Mouse (Mus musculus) kidney, embryonic 15.5 days (tissue): ENCODE measurements around the gene BC048562. TPM values are rescaled to one million over a fixed set of nuclear protein-coding genes. Genes with fewer than 3 reads are reported as not detected.

ENCODE experiments used
- ATAC-seq: fragments of 200-750 bp; cut with Nextera tagmentation; replicated peaks from 2 replicates; pipeline ENCODE4 v1.8.0; 2017; ENCODE audit warnings: moderate TSS enrichment; ENCODE audit not compliant: low FRiP score
- H3K27ac ChIP-seq: fragments of 300-500 bp; sonication (generic); 2 replicates; pipeline ENCODE4 v1.5.1; 2015; ENCODE audit warnings: mild to moderate bottlenecking, inconsistent platforms
- H3K27me3 ChIP-seq: fragments of 300-500 bp; sonication (generic); 2 replicates; pipeline ENCODE4 v1.6.1; 2015; ENCODE audit warnings: inconsistent platforms
- H3K36me3 ChIP-seq: fragments of 300-500 bp; sonication (generic); 2 replicates; pipeline ENCODE4 v1.6.1; 2015; ENCODE audit warnings: inconsistent platforms
- H3K4me1 ChIP-seq: fragments of 300-500 bp; sonication (generic); 2 replicates; pipeline ENCODE4 v1.6.1; 2015; ENCODE audit warnings: inconsistent platforms
- H3K4me2 ChIP-seq: fragments of 300-500 bp; sonication (generic); 2 replicates; pipeline ENCODE4 v1.6.1; 2015; ENCODE audit warnings: moderate library complexity, mild to moderate bottlenecking, inconsistent platforms
- H3K4me3 ChIP-seq: fragments of 300-500 bp; sonication (generic); replicated peaks from 2 replicates; pipeline ENCODE4 v1.5.1; 2015; ENCODE audit warnings: mild to moderate bottlenecking, inconsistent platforms
- H3K9ac ChIP-seq: fragments of 300-500 bp; sonication (generic); 2 replicates; pipeline ENCODE4 v1.6.1; 2015; ENCODE audit warnings: mild to moderate bottlenecking, inconsistent platforms
- H3K9me3 ChIP-seq: fragments of 300-500 bp; sonication (generic); replicated peaks from 2 replicates; pipeline ENCODE4 v1.6.1; 2016; ENCODE audit warnings: inconsistent platforms
- WGBS: fragments of 180-500 bp; shearing (Covaris S2); methylation state at CpG from one replicate; pipeline ENCODE4 v1.1.7; 2015; ENCODE audit warnings: mixed read lengths; 5-methylcytosine and 5-hydroxymethylcytosine counted together
- polyA plus RNA-seq: library from polyadenylated mRNA; unstranded; fragments of >200 nt; fragmentation: Nextera tagmentation; extraction: Ambion mirVana; gene quantifications from 2 replicates; pipeline ENCODE4 v1.2.1, GENCODE M21; 2015

Gene BC048562
- polyA plus RNA-seq, 1 experiment from 2014 or later = not detected

DNA sequence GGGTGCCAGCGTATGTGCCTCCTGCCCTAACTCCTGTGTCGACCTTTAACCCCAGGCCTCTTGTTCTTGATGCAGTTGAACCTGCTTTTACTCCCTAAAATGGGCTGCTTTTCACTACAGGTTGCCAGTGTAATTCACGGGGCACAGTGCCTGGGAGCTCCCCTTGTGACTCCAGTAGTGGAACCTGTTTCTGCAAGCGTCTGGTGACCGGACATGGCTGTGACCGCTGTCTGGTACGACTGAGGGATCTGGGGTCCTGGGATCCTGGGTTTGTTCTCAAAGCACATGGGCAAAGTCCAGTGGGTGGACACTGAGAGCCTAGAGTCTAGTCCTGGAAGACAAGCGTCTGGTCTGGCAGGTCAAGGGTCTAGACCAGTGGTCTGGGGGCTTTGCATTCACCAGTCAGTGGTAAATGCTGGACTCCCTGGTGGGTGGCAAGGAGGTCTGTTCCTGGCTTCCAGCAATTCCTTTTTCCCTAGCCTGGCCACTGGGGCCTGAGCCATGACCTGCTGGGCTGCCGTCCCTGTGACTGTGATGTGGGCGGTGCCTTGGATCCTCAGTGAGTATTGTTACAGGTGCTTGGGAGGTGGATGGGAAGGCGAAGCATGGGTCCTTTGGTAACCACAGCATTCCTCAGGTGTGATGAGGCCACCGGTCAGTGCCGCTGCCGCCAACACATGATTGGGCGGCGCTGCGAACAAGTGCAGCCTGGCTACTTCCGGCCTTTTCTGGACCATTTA is 46.9 kb downstream of the BC048562 start:
- peaks cover 75% of the 10 kb centered on the region for H3K36me3 ChIP-seq
- peaks cover 26% of the 10 kb centered on the region for H3K4me1 ChIP-seq
- no peak overlapping the region for H3K4me2 ChIP-seq
- no peaks in the 10 kb centered on the region for H3K27me3 ChIP-seq
- no peak for ATAC-seq
- no peaks in the 10 kb centered on the region for H3K9me3 ChIP-seq
- H3K9ac ChIP-seq = no peak overlapping the region
- 90% methylated on average over 18 of the region's 18 CpGs for WGBS
- no peak overlapping the region for H3K27ac ChIP-seq
- no peak overlapping the region for H3K4me3 ChIP-seq

DNA sequence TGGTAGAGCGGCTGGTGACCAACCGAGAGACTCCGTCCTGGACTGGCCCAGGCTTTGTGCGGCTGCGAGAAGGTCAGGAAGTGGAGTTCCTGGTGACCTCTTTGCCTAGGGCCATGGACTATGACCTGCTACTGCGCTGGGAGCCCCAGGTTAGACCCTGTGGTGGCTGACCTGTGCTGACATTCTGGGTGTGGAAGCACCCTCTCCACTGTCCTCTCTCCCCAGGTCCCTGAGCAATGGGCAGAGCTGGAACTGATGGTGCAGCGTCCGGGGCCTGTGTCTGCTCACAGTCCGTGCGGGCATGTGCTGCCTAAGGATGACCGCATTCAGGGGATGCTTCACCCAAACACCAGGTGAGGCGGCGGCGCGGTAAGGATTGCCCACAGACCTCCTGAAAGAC is 47.7 kb downstream of the BC048562 start:
- Histone ChIP-seq H3K4me3 (no peak overlapping the region), H3K4me2 (no peak overlapping the region), H3K27me3 (no peaks in the 10 kb centered on the region), H3K9ac (no peak overlapping the region), H3K4me1 (peaks cover 24% of the 10 kb centered on the region), H3K36me3 (peaks cover 83% of the 10 kb centered on the region), H3K27ac (no peak overlapping the region), H3K9me3 (no peaks in the 10 kb centered on the region)
- 94% methylated on average over 15 of the region's 15 CpGs for WGBS
- ATAC-seq = no peak

DNA sequence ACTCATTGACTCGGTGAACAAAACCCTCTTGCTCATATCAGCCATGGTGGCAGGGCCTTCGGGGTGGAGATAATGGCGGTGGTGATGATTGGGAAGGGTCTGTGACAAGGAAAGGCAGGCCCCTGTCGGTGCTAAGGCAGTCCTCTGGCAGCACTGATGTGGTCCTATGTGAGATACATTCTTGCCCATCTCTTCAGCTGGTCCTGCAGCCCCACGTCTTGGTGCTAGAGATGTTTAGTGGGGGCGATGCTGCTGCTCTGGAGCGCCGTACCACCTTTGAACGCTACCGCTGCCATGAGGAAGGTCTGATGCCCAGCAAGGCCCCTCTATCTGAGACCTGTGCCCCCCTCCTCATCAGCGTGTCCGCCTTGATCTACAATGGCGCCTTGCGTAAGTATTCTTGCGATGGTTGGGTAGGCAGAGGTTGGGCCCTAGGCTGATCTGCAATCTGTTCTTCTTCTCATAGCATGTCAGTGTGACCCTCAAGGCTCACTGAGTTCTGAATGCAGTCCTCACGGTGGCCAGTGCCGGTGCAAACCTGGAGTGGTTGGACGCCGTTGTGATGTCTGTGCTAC is 49.1 kb downstream of the BC048562 start:
- Histone ChIP-seq H3K9ac (no peak overlapping the region), H3K4me3 (no peak overlapping the region), H3K27ac (no peak overlapping the region), H3K36me3 (peaks cover 92% of the 10 kb centered on the region), H3K4me1 (peaks cover 22% of the 10 kb centered on the region), H3K9me3 (no peaks in the 10 kb centered on the region), H3K4me2 (no peak overlapping the region), H3K27me3 (no peaks in the 10 kb centered on the region)
- no peak for ATAC-seq
- 96% methylated on average over 19 of the region's 19 CpGs for WGBS

DNA sequence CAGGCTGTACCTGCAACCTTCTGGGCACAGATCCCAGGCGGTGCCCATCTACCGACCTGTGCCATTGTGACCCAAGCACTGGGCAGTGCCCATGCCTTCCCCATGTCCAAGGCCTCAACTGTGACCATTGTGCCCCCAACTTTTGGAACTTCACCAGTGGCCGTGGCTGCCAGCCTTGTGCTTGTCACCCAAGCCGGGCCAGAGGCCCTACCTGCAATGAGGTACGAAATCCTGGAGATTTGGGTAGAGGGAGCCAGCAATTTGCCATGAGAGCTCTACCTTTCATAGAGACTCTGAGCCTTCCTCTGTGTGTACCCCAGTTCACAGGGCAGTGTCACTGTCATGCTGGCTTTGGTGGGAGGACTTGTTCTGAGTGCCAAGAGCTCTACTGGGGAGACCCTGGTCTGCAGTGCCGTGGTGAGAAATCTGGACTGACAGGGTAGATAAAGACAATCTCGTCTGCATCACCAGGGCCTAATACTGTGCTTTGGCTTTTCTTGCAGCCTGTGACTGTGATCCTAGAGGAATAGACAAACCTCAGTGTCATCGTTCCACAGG is 50.8 kb downstream of the BC048562 start:
- 95% methylated on average over 8 of the region's 8 CpGs for WGBS
- H3K4me2 ChIP-seq = no peak overlapping the region
- no peaks in the 10 kb centered on the region for H3K27me3 ChIP-seq
- H3K4me3 ChIP-seq = no peak overlapping the region
- no peaks in the 10 kb centered on the region for H3K9me3 ChIP-seq
- no peak overlapping the region for H3K27ac ChIP-seq
- H3K9ac ChIP-seq = no peak overlapping the region
- peaks cover 16% of the 10 kb centered on the region for H3K4me1 ChIP-seq
- ATAC-seq = no peak
- H3K36me3 ChIP-seq = peaks cover 79% of the 10 kb centered on the region

DNA sequence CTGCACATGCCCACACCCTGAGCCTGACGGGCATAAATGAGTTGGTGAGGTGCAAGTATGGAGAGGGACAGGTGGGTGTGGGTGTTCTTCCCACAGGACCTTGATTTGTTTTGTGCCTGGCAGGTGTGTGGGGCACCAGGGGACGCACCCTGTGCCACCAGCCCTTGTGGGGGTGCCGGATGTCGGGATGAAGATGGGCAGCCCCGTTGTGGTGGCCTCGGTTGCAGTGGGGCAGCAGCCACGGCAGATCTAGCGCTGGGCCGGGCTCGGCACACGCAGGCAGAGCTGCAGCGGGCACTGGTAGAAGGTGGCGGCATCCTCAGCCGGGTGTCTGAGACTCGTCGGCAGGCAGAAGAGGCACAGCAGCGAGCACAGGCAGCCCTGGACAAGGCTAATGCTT is 52.1 kb downstream of the BC048562 start:
- Histone ChIP-seq H3K9me3 (no peaks in the 10 kb centered on the region), H3K4me1 (peaks cover 21% of the 10 kb centered on the region), H3K9ac (no peak overlapping the region), H3K36me3 (peaks cover 79% of the 10 kb centered on the region), H3K4me2 (no peak overlapping the region), H3K4me3 (no peak overlapping the region), H3K27ac (no peak overlapping the region), H3K27me3 (no peaks in the 10 kb centered on the region)
- no peak for ATAC-seq
- 90% methylated on average over 17 of the region's 17 CpGs for WGBS

DNA sequence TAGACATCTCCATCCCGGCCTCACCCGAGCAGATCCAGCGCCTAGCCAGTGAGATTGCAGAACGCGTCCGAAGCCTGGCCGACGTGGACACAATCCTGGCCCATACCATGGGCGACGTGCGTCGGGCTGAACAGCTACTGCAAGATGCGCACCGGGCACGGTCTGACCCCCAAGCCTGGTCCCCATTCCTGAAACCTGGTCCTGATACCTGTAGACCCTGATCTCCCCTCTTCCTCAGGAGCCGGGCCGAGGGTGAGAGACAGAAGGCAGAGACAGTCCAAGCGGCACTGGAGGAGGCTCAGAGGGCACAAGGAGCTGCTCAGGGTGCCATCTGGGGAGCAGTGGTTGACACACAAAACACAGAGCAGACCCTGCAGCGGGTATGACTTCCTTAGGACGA is 52.9 kb downstream of the BC048562 start:
- Histone ChIP-seq H3K9ac (no peak overlapping the region), H3K4me1 (peaks cover 21% of the 10 kb centered on the region), H3K27ac (no peak overlapping the region), H3K4me2 (no peak overlapping the region), H3K27me3 (no peaks in the 10 kb centered on the region), H3K9me3 (no peaks in the 10 kb centered on the region), H3K4me3 (no peak overlapping the region), H3K36me3 (peaks cover 79% of the 10 kb centered on the region)
- 95% methylated on average over 20 of the region's 20 CpGs for WGBS
- ATAC-seq = no peak

DNA sequence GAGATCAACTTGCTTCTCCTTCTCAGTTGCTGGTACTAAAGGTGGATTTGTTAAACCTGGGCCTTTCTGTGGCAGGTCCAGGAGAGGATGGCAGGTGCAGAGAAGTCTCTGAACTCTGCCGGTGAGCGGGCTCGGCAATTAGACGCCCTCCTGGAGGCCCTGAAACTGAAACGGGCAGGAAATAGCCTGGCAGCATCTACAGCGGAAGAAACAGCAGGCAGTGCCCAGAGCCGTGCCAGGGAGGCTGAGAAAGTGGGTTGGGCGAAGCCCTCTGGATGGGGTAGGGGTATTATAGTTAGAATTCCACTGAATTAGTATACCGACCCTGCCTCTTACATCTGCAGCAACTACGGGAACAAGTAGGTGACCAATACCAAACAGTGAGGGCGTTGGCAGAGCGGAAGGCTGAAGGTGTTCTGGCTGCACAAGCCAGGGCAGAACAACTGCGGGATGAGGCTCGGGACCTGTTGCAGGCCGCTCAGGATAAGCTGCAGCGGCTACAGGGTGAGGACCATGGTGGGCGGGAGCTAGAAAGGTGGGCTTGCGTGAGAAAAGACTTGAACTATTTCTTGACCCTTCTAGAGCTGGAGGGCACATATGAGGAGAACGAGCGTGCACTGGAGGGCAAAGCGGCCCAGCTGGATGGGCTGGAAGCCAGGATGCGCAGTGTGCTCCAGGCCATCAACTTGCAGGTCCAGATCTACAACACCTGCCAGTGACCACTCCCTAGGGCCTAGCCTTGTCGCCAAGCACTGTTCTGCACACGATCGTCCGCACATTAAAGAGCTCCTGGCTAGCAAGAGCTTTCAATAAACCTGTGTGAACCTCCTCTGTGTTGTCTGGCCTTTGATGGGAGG is 53.6 kb downstream of the BC048562 start:
- 59% methylated on average over 26 of the region's 26 CpGs for WGBS
- peak overlapping the region; percentile 99 for H3K4me3 ChIP-seq
- H3K4me2 ChIP-seq = peak overlapping the region; percentile 72
- no peaks in the 10 kb centered on the region for H3K27me3 ChIP-seq
- no peaks in the 10 kb centered on the region for H3K9me3 ChIP-seq
- ATAC-seq = peak; percentile 19; the same call in 1 of the 2 replicates
- H3K27ac ChIP-seq = peak overlapping the region; percentile 98
- H3K36me3 ChIP-seq = peaks cover 79% of the 10 kb centered on the region
- H3K9ac ChIP-seq = peak overlapping the region; percentile 97; the same call in 1 of the 2 replicates
- H3K4me1 ChIP-seq = peaks cover 21% of the 10 kb centered on the region

DNA sequence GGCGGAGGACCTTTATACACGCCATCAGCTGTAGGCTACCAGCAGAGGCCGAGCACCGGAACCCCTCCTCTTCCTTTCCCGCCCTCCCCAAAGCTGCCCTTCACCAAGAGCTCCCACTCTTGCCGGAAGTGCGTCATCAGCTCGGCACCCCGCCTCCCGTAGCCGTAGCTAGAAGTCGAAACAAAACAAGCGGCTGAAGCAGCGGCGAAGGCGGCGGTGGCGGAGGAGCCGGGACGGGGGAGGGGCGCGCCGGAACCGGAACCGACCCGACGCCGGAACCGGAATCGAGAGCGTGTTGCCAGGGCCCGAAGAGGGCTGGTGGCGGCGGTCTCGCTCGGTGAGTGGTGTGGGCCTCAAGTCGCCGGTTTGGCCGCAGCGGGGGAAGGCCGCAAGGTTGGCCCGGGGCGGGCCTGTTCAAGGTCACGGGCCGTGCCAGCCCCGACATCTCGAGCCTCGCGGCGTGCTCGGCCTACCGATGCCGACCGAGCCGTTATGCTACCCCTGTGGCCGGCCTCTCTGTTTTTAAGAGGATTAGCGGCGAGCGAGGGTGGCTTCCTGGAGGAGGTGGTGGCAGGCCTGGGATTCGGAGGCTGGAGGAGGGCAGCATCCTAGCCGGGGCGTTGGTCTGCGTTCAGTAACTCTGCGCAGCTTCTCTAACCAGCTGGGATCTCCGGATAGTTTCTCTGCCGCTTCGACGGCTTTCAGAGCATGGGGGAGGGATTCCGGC is 54.4 kb downstream of the BC048562 start, which contains the start of gene Usp19:
TSS of gene Usp19 (plus strand) at position 44 of the 727 bp plus-strand sequence.
- Histone ChIP-seq H3K4me2 (peak within 1 kb of the TSS; percentile 72), H3K9ac (peak within 1 kb of the TSS; percentile 97), H3K4me1 (peaks cover 21% of the 10 kb centered on the region), H3K4me3 (peak within 1 kb of the TSS; percentile 99), H3K27ac (peak within 1 kb of the TSS; percentile 98), H3K9me3 (no peaks in the 10 kb centered on the region), H3K36me3 (peaks cover 79% of the 10 kb centered on the region), H3K27me3 (no peaks in the 10 kb centered on the region)
- under 1% methylated on average over 69 of the region's 69 CpGs for WGBS
- ATAC-seq = peak; percentile 95

DNA sequence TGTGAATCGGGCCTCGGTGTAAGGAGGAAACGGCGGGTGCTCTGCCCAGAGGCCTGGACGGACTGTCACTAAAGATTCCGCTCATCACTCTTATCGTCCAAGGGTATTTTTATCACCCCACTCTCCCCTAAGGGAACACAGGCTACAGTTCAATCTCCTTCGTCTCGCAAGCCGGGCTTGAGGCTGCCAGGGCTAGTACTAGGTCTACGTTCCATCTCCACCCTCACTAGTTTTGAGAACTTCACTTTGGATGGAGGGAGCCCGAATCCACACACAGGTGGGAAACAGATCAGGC is 55.0 kb downstream of the BC048562 start:
- H3K4me2 ChIP-seq = peak overlapping the region; percentile 72
- no peaks in the 10 kb centered on the region for H3K9me3 ChIP-seq
- no peaks in the 10 kb centered on the region for H3K27me3 ChIP-seq
- no peak for ATAC-seq
- H3K9ac ChIP-seq = peak overlapping the region; percentile 97
- peaks cover 21% of the 10 kb centered on the region for H3K4me1 ChIP-seq
- peaks cover 79% of the 10 kb centered on the region for H3K36me3 ChIP-seq
- 8% methylated on average over 12 of the region's 12 CpGs for WGBS
- peak overlapping the region; percentile 98 for H3K27ac ChIP-seq
- peak overlapping the region; percentile 99 for H3K4me3 ChIP-seq

DNA sequence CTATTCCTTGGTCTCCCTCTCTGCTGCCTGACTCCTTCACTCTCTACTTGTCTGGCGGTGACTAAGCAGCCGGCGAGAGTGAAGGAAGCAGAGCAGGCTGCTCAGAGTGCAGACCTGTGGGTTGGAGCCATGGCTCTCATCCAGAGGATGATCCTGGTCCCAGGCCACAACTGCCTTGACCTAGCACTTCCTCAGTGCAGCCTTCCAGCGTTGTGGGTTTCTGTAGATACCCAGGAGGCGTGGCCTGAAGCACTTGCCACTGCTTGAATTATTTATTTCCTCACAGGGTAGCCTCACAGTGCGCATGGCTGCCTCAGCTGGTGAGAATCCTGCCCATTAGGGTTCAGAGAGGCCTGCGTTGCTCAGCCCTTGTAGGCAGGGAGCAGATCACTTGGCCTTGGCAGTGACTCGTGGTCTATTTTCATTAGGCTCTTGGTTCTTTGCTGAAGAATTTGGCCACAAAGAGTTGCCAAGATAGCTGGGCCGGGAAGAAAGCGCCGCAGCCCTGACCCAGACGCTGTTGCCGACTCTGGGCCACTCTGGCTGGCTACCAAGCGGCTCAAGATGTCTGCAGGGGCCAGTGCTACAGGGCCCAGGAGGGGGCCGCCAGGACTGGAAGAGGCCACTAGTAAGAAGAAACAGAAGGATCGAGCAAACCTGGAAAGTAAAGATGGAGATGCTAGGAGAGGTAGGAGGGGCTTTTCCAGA is 55.9 kb downstream of the BC048562 start:
- 78% methylated on average over 16 of the region's 16 CpGs for whole genome bisulfite sequencing
- H3K9ac ChIP-seq = peak overlapping the region; percentile 97

DNA sequence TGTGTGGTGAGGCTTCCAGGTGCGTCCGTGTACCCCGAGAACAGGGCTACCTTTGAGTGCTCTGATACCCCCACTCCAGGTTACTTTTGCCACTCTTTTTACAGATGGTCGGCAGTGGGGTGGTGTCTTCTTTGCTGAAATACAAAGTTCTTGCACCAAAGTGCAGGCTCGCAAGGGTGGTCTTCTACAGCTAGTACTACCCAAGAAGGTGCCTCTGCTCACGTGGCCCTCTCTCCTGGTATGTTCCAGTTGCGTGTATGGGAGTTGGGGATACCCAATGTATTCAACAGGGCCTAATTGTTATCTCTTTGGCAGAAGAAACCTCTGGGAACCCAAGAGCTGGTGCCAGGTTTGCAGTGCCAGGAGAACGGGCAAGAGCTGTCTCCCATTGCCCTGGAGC is 57.0 kb downstream of the BC048562 start:
- Histone ChIP-seq H3K9me3 (no peaks in the 10 kb centered on the region), H3K4me1 (peaks cover 21% of the 10 kb centered on the region), H3K27ac (no peak overlapping the region), H3K36me3 (peaks cover 79% of the 10 kb centered on the region), H3K4me3 (no peak overlapping the region), H3K27me3 (no peaks in the 10 kb centered on the region), H3K9ac (no peak overlapping the region), H3K4me2 (no peak overlapping the region)
- ATAC-seq = no peak
- WGBS = 98% methylated on average over 8 of the region's 8 CpGs

More for the DNA sequence above, 55.9 kb downstream of the BC048562 start:
- Histone ChIP-seq H3K9me3 (no peaks in the 10 kb centered on the region), H3K4me1 (peaks cover 21% of the 10 kb centered on the region), H3K27ac (0 out of 2 replicates have a peak overlapping the region, but pooled peaks have one; percentile 98), H3K4me2 (peak overlapping the region; percentile 72), H3K27me3 (no peaks in the 10 kb centered on the region), H3K36me3 (peaks cover 79% of the 10 kb centered on the region), H3K4me3 (peak overlapping the region; percentile 99)
- ATAC-seq = no peak
